Mouse (Mus musculus) spleen, adult 12 weeks (tissue): ENCODE data around the gene Psd4.

Experiments
- DNase-seq: peaks from one replicate; pipeline ENCODE4 v3.0.0; 2022; ENCODE audit warnings: low spot score

Psd4 gene

GRCm38 (mm10) chr2:24435699-24436098 lies 68.3 kb downstream of the Psd4 start:
- DNase-seq, result no peak

GRCm38 (mm10) chr2:24440056-24440455 lies 72.7 kb downstream of the Psd4 start:
- no peak for DNase-seq

- DNase-seq, result no peak
These were observed 74.5 kb downstream of the Psd4 start for GRCm38 (mm10) chr2:24441899-24442298.

GRCm38 (mm10) chr2:24442303-24442925 lies 75.0 kb downstream of the Psd4 start:
- DNase-seq, result no peak

- DNase-seq, result no peak
These were observed 75.9 kb downstream of the Psd4 start for GRCm38 (mm10) chr2:24443256-24443790.

DNA sequence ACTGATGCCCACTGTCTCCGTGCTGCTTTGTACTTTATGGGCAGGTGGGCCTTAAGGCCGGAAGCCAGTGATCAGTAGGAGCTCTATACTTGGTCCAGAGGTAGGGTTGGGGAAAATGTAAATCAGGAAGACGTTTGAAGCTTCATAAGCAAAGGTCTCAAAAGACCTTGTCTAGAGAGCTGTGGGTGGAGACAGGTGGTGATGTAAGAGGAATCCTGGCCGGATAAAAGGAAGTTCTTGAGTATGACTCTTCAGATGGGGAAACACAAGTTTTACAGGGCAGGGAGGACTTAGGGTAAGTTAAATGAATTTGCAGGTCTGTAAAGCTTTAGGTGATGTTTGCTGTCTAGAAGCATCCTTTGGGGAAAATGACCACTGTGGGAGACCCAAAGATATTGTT lies 81.7 kb downstream of the Psd4 start:
- no peak for DNase-seq

- no peak for DNase-seq
These were observed 85.8 kb downstream of the Psd4 start for GRCm38 (mm10) chr2:24453206-24453605.

- DNase-seq, result no peak
These were observed 87.1 kb downstream of the Psd4 start for GRCm38 (mm10) chr2:24454429-24455011.

GRCm38 (mm10) chr2:24455057-24455855 lies 87.9 kb downstream of the Psd4 start:
- no peak for DNase-seq

DNA sequence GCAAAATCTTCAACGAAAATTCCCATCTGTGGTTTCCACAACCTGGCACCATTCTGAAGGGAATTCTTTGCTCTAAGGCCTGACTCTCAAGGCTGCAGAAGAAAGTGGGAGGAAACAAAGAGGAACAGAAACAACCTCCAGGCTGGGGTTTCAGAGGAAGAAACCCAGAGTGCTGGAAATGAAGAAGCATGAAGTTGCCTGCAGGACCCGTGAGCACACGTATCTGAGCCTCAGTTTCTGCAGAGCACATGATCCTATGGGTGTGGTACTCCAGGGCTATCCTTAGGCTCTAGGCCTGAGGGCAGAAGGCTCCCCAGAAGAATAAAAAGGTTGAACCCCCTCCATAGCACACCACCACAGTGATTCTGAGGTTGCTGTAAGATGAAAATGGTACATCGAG lies 89.5 kb downstream of the Psd4 start:
- DNase-seq, result no peak

GRCm38 (mm10) chr2:24460112-24460807 lies 92.9 kb downstream of the Psd4 start:
- DNase-seq, result no peak

GRCm38 (mm10) chr2:24460808-24461127 lies 93.4 kb downstream of the Psd4 start:
- DNase-seq, result no peak
